Mouse (Mus musculus): ENCODE data around the gene Rabl3.

Gene Rabl3

DNA sequence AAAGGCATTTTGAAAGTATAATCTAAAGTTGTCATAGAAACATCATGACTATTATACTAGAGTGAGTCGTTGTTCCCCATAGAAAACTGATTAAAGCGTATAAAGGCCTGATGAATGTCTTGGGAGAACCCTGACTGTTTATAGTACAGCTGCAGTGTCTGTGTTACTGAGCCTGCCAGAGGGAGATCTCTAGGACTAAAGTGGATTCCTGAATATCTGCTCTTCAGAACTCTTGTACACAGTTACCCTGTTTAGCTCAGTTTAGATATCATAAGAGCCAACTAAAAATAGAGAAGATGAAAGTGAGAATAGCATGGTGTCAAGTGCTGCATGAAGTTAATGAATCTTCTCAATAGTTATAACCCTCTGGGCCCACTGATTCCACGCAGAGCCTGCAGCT, 10.6 kb downstream of the Rabl3 start:
- no peak for DNase-seq

DNA sequence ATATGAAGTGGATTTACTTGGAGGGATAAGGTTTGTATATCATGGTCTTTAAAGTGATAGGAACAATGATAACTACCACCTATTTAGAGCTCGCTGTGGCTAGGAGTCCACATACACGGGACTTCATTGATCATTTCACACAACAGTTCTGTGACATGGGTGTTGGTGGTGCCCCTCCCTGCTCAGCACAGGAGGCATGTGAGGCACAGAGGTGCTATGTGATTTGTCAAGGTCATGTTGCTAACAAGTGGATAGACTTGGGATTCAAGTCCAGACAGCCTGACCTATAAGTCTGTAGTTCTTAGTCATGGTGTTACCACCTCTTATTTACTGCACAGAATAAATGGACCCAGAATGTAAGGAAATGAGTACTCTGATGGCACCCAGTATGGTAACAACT, 11.3 kb downstream of the Rabl3 start:
- no peak for DNase-seq

- no peak for DNase-seq
Measured at GRCm38 (mm10) chr16:37552824-37553223, 13.1 kb downstream of the Rabl3 start.

- DNase-seq: no peak
Measured at GRCm38 (mm10) chr16:37562414-37562813, 22.7 kb downstream of the Rabl3 start.

GRCm38 (mm10) chr16:37562961-37563360, 23.3 kb downstream of the Rabl3 start:
- no peak for DNase-seq

DNA sequence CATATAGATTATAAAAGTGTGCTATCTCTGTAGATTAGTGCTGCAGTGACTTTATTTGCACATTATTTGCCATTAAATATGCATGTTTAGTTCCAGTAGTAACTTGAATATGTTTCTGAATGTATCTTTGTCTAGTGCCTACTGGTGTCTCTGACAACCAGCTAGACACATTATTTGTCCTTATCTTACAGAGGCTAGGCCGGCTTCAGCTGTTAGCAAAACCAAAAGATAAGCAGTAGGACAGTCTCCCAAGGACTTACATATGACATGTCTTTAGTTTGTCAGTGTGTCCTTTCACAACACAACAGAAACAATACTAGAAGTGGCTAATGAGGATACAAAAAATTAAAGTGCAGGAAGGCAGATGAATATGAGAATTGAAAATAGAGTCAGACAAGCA, 25.4 kb downstream of the Rabl3 start:
- DNase-seq: no peak

DNA sequence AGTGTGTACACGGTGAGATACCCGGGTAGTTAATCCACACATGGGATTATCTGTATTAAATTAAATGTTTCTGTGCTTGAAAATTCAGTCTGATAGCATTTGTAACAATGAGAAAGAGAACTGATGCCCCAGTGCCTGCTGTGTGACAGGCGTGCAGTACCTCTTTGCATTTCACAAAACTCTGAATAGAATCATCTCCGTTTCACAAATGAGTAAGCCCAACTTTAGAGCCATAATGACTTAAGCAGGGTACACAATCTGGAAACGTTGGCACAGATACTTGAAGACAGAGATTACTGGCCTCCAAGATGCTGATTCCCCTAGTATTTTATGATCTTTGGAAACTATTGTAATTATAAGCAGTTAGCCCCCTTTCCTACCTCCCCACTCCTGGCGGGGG, 26.4 kb downstream of the Rabl3 start:
- no peak for DNase-seq

- DNase-seq: no peak
Measured at GRCm38 (mm10) chr16:37567113-37568050, 27.7 kb downstream of the Rabl3 start.

- no peak for DNase-seq
Measured at GRCm38 (mm10) chr16:37571554-37571953, 31.9 kb downstream of the Rabl3 start.

DNA sequence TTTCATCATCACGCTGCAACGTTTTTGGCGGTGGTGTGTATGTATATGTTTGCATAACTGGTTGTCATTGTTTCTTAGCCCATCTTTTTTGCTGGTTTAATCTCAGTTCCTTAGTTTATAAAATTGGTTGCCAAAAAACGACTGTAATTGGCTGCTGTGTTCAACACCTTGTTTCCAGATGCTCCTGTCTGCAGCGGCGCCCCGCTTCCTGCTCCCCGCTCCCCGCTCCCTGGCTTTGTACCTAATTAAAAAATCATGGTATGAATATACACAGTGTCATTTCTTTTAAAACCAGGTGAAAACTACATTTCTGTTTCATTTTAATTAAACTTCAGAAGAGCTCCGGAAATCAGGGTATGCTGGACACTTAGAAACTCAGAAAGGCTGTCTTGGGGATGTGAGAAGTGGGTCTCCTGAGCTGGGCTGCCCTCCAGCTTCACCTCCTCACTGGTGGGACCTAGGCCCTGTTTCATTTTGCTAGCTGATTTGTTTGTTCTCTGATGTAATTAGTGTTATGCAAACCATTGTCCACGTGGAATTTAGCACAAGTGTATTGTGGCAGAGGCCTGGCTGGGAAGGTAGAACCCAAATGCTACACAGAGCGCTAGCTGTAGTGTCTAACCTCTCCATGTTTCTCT, 32.6 kb downstream of the Rabl3 start:
- DNase-seq: no peak

- DNase-seq: no peak
Measured at GRCm38 (mm10) chr16:37573061-37573460, 33.4 kb downstream of the Rabl3 start.

- no peak for DNase-seq
Measured at GRCm38 (mm10) chr16:37575325-37575724, 35.6 kb downstream of the Rabl3 start.

- no peak for DNase-seq
Measured at GRCm38 (mm10) chr16:37579591-37579990, 39.9 kb downstream of the Rabl3 start.

- DNase-seq: no peak
Measured at GRCm38 (mm10) chr16:37579994-37580393, 40.3 kb downstream of the Rabl3 start, which contains the start of gene Hgd. Gene Hgd (plus strand): TSS chr16:37580153.

DNA sequence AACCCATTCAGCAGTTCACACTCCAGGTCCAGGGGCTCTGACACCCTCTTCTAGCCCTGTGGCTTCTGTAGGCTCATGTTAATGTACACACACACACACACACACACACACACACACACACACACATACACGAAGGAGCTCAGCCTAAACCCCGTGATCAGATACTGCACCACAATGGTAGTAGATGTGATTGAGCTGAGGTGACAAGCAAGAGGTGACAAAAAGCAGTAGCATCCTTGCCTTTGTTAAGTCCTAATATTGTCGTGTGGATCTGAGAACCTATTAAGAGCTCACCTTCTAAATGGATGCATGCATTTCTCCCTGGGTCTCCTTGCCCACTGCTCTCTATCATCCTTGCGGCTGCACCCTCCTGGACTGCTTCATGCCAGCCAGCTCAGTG, 41.0 kb downstream of the Rabl3 start:
- no peak for DNase-seq

GRCm38 (mm10) chr16:37581901-37582300, 42.2 kb downstream of the Rabl3 start:
- DNase-seq: no peak

GRCm38 (mm10) chr16:37583306-37583705, 43.6 kb downstream of the Rabl3 start:
- no peak for DNase-seq

- DNase-seq: no peak
Measured at GRCm38 (mm10) chr16:37583801-37584200, 44.1 kb downstream of the Rabl3 start.

GRCm38 (mm10) chr16:37584218-37585035, 44.7 kb downstream of the Rabl3 start:
- no peak for DNase-seq

- no peak for DNase-seq
Measured at GRCm38 (mm10) chr16:37585129-37585563, 45.5 kb downstream of the Rabl3 start.

DNA sequence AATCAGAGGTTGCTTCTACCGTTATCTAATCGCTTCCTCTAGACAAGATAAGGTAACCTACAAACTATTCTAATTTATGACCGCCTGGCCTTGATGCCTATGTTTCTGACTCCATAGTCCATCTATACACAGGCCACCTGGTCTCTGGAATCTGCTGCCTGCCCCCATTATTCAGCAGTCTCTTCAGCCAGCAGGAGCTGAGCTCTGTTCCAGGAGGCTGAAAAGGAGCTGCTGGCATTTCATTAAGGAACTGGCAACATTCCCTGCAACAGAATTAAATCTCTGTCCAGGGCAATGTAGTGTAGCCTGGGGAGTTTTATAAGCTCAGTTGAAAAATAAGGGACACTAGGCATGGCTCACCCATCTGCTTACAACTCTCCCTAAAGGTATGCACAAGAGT, 51.2 kb downstream of the Rabl3 start:
- no peak for DNase-seq

- DNase-seq: no peak
Measured at GRCm38 (mm10) chr16:37591551-37591950, 51.9 kb downstream of the Rabl3 start.

- no peak for DNase-seq
Measured at GRCm38 (mm10) chr16:37597412-37597811, 57.7 kb downstream of the Rabl3 start.
